In genomic region chr4:115101682-115102081, GRCm38 (mm10) we compare ENCODE assay signal across 8 mouse cellular contexts. TPM values are rescaled to one million over a fixed set of nuclear protein-coding genes. Genes with fewer than 3 reads are reported as not detected.
DNase-seq lines count a peak whose midpoint lies in the region; ATAC-seq and TF ChIP-seq lines count a peak whose summit lies in the region.

No protein-coding gene starts in this region.

- peak; percentile 72 for DNase-seq in 416B (ENCODE audit: low read depth)
- peak; percentile 80 for DNase-seq in Muller cell, postnatal 12 days (ENCODE audit: inconsistent ontology term)
- peak; percentile 58 to 60 for DNase-seq in cerebellum, postnatal 36 days
- DNase-seq in gastrocnemius, postnatal 14 days = peak; percentile 24
- peak; percentile 63 for DNase-seq in kidney, adult 2 months
- DNase-seq in left cerebral cortex, postnatal 4 days = peak; percentile 69
- DNase-seq in midbrain, postnatal 0 days (ENCODE audit: low spot score) = peak; percentile 85
- DNase-seq in telencephalon, adult 2 months (ENCODE audit: low read depth, low spot score) = peak; percentile 56

- TF ChIP-seq CTCF in kidney, adult 2 months (conservative IDR thresholded peaks at IDR 0.05; ENCODE audit: insufficient read depth, insufficient read length, low read depth, low read length) = peak; percentile 93
- peak; percentile 99 for TF ChIP-seq CTCF in midbrain, postnatal 0 days (IDR thresholded peaks at IDR 0.05)

- H3K27me3 ChIP-seq in kidney, adult 2 months (replicated peaks; ENCODE audit: control insufficient read depth, insufficient read depth, low read length) = no peaks in the 10 kb centered on the region
- H3K27me3 ChIP-seq in midbrain, postnatal 0 days (ENCODE audit: insufficient read depth, low read length) = peaks cover 6% of the 10 kb centered on the region; the same call in 1 of the 2 replicates

- intact Hi-C loops in gastrocnemius, postnatal 14 days (cut with DNase I; ENCODE audit: low total_unique reads) = no loop called here
- intact Hi-C loops in left cerebral cortex, postnatal 4 days (cut with DNase I) = loop anchor here (2.0 kb wide), 1 partner anchor 609 kb away; no protein-coding TSS in a partner anchor

- H3K36me3 ChIP-seq in kidney, adult 2 months (ENCODE audit: control insufficient read depth, insufficient read depth, low read length) = no peaks in the 10 kb centered on the region
- no peaks in the 10 kb centered on the region for H3K36me3 ChIP-seq in midbrain, postnatal 0 days (ENCODE audit: insufficient read depth, low read length)

- peaks cover 5% of the 10 kb centered on the region for H3K4me1 ChIP-seq in kidney, adult 2 months (ENCODE audit: control insufficient read depth, insufficient read depth, low read length)
- peaks cover 5% of the 10 kb centered on the region; the same call in 1 of the 2 replicates for H3K4me1 ChIP-seq in midbrain, postnatal 0 days (ENCODE audit: insufficient read depth, low read length)

- H3K4me2 ChIP-seq in midbrain, postnatal 0 days (ENCODE audit: low read depth, low read length, poor library complexity, severe bottlenecking) = no peak overlapping the region

- WGBS in kidney, adult 2 months = 33% methylated on average over 6 of the region's 6 CpGs
- 41% methylated on average over 6 of the region's 6 CpGs for WGBS in midbrain, postnatal 0 days

- no peaks in the 10 kb centered on the region for H3K9me3 ChIP-seq in midbrain, postnatal 0 days (ENCODE audit: low read length)

- no peak for TF ChIP-seq POLR2A in kidney, adult 2 months (IDR thresholded peaks at IDR 0.05; ENCODE audit: low read depth, low read length)

- ATAC-seq in midbrain, postnatal 0 days (ENCODE audit: low FRiP score) = peak; percentile 71; the same call in 1 of the 2 replicates

- no peak overlapping the region for H3K27ac ChIP-seq in kidney, adult 2 months (ENCODE audit: insufficient read depth, low read depth, low read length)
- H3K27ac ChIP-seq in midbrain, postnatal 0 days (ENCODE audit: low read depth, low read length) = no peak overlapping the region

- H3K9ac ChIP-seq in midbrain, postnatal 0 days (replicated peaks; ENCODE audit: low read length, poor library complexity, severe bottlenecking) = no peak overlapping the region

- H3K4me3 ChIP-seq in kidney, adult 2 months (ENCODE audit: insufficient read depth, low read depth, low read length) = no peak overlapping the region
- H3K4me3 ChIP-seq in midbrain, postnatal 0 days (ENCODE audit: low read depth, low read length) = no peak overlapping the region

RNA-seq across cellular contexts. Expression of gene Pdzk1ip1, which starts 13.2 kb away (rescaled TPM):
- under 1 TPM in 1 of 2 experiments, not detected in 1; 0.57 TPM for total RNA-seq in gastrocnemius, postnatal 14 days (2021)
- polyA plus RNA-seq in kidney, adult 2 months (2012; rRNA removed) = 3,641 and 4,008 TPM in 2 replicates
- under 1 TPM; 0.84 to 0.95 TPM for total RNA-seq in left cerebral cortex, postnatal 4 days (2021)
- 1.3 and 1.9 TPM in 2 replicates for total RNA-seq in midbrain, postnatal 0 days (2014; rRNA removed)
- 3.0 and 3.7 TPM in 2 replicates for polyA plus RNA-seq in midbrain, postnatal 0 days (2015; fragmentation: Nextera tagmentation; extraction: Ambion mirVana)

RNA-seq across cellular contexts. Expression of gene Cyp4x1, which starts 32.4 kb away (rescaled TPM):
- total RNA-seq in gastrocnemius, postnatal 14 days (2021) = not detected
- polyA plus RNA-seq in kidney, adult 2 months (2012; rRNA removed) = 0.04 and 0.06 TPM in 2 replicates
- 10 to 100 TPM; 21.1 to 22.1 TPM for total RNA-seq in left cerebral cortex, postnatal 4 days (2021)
- 24.7 and 30.2 TPM in 2 replicates for total RNA-seq in midbrain, postnatal 0 days (2014; rRNA removed)
- 11.3 and 12.0 TPM in 2 replicates for polyA plus RNA-seq in midbrain, postnatal 0 days (2015; fragmentation: Nextera tagmentation; extraction: Ambion mirVana)

RNA-seq across cellular contexts. Expression of gene Tal1, which starts 45.5 kb away (rescaled TPM):
- total RNA-seq in gastrocnemius, postnatal 14 days (2021) = 1 to 10 TPM; 1.9 to 2.5 TPM
- polyA plus RNA-seq in kidney, adult 2 months (2012; rRNA removed) = 1.7 and 1.8 TPM in 2 replicates
- 1 to 10 TPM; 2.1 to 2.4 TPM for total RNA-seq in left cerebral cortex, postnatal 4 days (2021)
- 64.8 and 73.5 TPM in 2 replicates for total RNA-seq in midbrain, postnatal 0 days (2014; rRNA removed)
- 6.6 and 6.8 TPM in 2 replicates for polyA plus RNA-seq in midbrain, postnatal 0 days (2015; fragmentation: Nextera tagmentation; extraction: Ambion mirVana)

Comparison
In these comparisons a context has a peak if more than half of its experiments do, and no peak if none do; other contexts are left out.
1. DNase-seq: peak in every context shown above with its lines; median percentile 85 in midbrain, postnatal 0 days; 80 in Muller cell, postnatal 12 days; 72 in 416B; 69 in left cerebral cortex, postnatal 4 days; 63 in kidney, adult 2 months; 59 in cerebellum, postnatal 36 days; 56 in telencephalon, adult 2 months; 24 in gastrocnemius, postnatal 14 days.
2. RNA of gene Cyp4x1, which starts 32.4 kb away (total RNA-seq): 24.7 to 30.2 TPM in midbrain, postnatal 0 days and 21.1 to 22.1 TPM in left cerebral cortex, postnatal 4 days; not detected in gastrocnemius, postnatal 14 days; every median in the first group is over 10 times any median in the second.
3. RNA of gene Tal1, which starts 45.5 kb away (total RNA-seq): 64.8 to 73.5 TPM in midbrain, postnatal 0 days; 1.9 to 2.5 TPM in gastrocnemius, postnatal 14 days and 2.1 to 2.4 TPM in left cerebral cortex, postnatal 4 days; every median in the first group is over 10 times any median in the second.